Mouse (Mus musculus) lung, postnatal 0 days (tissue): ENCODE measurements around the gene Rbpj.

Experiments
- CTCF ChIP-seq: IDR thresholded peaks from 2 replicates; pipeline ENCODE4 v1.5.1; 2016; ENCODE audit warnings: antibody characterized with exemption, mild to moderate bottlenecking
- EP300 ChIP-seq: IDR thresholded peaks from 2 replicates; pipeline ENCODE4 v1.6.1; 2016; ENCODE audit warnings: antibody characterized with exemption, mild to moderate bottlenecking, control low read depth

DNA sequence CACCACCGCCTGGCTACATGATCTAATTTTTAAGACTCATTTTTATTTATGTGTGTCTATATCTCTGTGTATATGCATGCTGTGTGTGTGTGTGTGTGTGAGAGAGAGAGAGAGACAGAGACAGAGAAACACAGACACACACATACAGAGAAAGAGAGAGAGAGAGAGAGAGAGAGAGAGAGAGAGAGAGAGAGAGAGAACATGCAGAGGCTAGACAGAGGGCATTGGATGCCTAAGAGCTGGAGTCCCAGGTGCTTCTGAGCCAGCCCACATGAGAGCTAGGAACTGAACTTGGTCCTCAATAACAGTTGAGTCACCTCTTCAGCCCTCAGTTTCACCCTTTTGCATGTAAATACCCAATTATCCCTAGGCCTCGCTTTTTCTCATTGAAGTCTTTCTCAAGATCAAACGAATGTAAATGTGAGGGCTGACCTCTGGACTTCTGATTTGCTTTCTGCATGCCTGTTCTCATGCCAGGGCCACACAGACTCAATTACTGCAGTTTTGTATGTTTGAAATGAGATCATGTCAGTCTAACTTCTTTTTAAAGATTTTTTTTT, 109.0 kb downstream of the Rbpj start:
- no peak for TF ChIP-seq CTCF
- TF ChIP-seq EP300 = no peak
